Mouse (Mus musculus): ENCODE results near the gene Ttc24. TPM values are rescaled to one million over a fixed set of nuclear protein-coding genes. Genes with fewer than 3 reads are reported as not detected.

Gene Ttc24
- not detected for total RNA-seq (2021)
- long read RNA-seq, experiment 1 = 0 reads
- long read RNA-seq, experiment 2 = 0 reads

DNA sequence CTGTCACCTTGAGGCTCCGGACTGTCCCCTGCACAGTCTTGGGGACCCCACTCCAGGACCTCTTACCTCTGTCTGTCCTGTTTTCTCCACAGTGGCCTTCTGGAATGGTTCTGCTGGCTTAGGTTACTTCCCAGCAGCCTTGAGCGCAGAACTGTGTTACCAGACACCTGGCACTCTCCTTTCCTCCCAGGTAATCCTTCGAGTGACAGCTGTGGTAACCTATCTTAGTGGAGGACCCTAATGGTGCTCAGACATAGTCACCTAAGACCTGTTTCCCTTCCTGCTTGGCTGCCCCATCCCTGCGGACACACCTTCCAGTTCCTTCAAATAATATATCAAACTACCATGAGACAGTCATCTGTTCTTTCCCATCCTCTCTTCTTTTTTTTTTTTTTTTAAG, at the start of gene Ttc24:
Gene Ttc24, minus strand, starts transcription at position 101 of the 400 bp plus-strand sequence.
- TF ChIP-seq CTCF (conservative IDR thresholded peaks at IDR 0.05) = no peak
- Histone ChIP-seq H3K4me3 (no peak within 1 kb of the TSS), H3K27ac (no peak within 1 kb of the TSS)
- no peak for DNase-seq (ENCODE audit: low spot score in 2 of 2)

DNA sequence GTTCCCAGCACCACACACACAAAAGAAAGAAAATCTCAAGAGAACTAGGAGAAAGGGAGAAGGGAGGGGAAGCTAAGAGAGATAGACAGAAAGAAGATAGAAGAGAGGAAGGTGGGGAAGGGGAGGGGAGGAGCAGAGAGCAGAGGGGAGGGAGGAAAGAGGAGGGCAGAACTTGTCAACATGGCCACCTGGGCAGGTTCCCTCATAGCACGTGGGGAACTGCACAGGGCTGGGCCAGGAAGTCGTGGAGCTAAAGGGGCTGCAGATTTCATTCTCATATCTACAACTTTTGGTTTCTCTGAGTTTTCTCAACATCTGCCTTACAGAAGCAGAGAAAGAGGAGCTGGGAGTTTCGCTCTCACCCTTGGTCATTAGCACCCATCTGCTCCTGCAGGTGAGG, 49.5 kb upstream of the Ttc24 start:
- DNase-seq (ENCODE audit: low spot score in 2 of 2) = no peak
- no peak for TF ChIP-seq CTCF (conservative IDR thresholded peaks at IDR 0.05)

DNA sequence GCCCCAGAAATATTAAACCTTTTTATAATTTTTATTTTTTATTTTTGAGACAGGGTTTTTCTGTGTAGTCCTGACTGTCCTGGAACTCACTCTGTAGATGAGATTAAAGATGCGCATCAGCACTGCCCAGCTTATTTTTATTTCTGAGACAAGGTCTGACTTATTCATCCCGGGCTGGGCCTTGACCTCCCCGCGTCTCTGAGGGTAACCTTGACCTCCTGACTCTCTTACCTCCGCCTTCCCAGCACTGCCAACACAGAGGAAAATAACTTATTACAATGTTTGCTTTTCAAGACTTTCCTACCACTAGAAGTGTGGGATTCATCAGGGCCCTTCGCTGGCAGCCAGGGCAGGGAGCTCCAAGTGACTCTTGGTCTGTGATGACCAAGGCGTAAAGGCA, 48.1 kb upstream of the Ttc24 start:
- no peak for DNase-seq (ENCODE audit: low spot score in 2 of 2)
- no peak for TF ChIP-seq CTCF (conservative IDR thresholded peaks at IDR 0.05)
- Histone ChIP-seq H3K4me3 (no peak overlapping the region), H3K27ac (no peak overlapping the region)

More for the DNA sequence above, 49.5 kb upstream of the Ttc24 start:
- Histone ChIP-seq H3K27ac (no peak overlapping the region), H3K4me3 (no peak overlapping the region)

DNA sequence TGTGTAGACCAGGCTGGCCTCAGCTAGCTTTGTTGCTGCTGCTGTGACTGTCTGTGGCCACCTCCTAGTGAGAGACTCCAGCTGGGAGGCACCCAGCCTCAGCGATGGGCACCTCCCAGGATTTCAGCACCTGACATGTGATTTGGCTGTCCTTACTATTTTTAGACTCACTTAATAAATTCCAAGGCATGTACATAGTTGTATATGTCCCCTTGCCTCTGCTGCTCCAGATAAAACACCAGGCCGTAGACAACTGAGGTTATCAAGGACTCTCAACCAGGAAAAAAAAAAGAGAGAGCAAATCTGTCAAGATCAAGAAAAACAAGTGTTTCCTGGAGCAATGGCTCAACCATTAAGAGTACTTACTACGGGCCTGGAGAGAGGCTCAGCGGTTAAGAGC, 47.1 kb upstream of the Ttc24 start:
- Histone ChIP-seq H3K27ac (no peak overlapping the region), H3K4me3 (no peak overlapping the region)
- no peak for DNase-seq (ENCODE audit: low spot score in 2 of 2)
- no peak for TF ChIP-seq CTCF (conservative IDR thresholded peaks at IDR 0.05)

DNA sequence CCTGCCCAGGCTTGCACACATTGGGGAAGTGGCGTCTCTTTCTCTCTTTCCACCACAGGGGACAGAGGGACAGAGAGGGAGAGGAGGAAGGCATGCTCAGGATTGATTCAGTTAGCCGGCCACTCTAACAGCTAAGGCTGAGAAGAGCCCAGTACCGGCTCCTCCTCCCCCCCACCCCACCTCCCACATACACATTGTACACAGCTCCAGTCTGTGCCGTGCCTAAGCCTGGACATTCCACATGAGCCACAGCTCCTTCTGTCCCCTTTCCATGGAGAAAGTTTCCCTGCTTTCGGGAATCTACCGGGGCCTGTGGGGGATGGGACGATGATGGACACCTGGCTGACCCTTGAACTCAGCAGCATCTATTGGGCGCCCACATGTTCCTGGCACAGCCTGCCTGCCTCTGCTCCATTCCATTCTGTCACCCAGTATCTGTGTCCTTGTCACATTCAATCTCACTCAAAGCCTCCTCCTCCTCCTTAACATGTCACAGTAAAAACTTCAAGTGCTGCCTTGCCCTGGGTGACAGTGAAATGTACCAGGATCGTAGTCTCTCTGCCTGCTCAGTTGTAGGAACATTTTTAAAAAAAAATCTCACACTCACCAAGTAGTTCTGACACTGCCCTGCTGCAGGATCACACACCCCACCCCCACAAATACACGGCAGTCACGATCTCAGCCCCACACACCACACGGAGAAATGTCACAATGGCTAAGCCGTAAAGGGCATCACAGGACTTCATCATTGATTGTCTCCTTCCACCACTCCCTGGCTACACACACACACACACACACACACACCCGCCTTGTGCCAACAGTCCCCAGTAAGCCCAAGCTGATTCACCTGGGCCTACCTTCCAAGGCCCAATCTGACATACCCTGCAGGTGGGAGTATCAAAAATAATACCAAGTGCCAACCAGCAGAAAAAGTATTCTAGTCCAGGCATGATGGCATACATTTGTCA, 43.3 kb upstream of the Ttc24 start:
- no peak for DNase-seq (ENCODE audit: low spot score in 2 of 2)
- Histone ChIP-seq H3K4me3 (no peak overlapping the region), H3K27ac (no peak overlapping the region)
- no peak for TF ChIP-seq CTCF (conservative IDR thresholded peaks at IDR 0.05)

DNA sequence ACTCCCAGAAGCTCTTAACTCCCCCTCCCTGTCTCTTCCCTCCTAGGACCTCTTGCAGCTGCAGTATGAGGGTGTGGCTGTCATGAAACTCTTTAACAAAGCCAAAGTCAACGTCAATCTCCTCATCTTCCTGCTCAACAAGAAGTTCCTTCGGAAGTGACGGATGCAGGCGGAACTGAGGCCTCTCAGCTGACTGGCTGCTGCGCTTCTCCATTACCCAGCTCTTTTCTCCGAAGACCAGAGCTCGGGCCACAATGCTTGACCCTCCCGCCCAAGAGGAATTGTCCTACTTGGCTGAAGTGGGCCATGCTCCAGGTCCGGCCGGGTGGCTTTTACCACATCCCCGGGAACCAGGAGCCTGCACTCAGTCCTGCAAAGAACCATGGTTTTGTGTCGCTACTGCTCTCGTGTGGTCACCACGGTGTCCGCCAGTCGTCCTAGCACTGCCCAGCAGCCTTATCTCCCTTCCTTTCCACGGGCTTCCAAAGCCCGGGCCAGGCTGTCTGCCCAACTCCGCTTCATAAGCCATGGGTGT, 42.1 kb upstream of the Ttc24 start:
- Histone ChIP-seq H3K27ac (no peak overlapping the region), H3K4me3 (no peak overlapping the region)
- DNase-seq (ENCODE audit: low spot score in 2 of 2) = no peak
- no peak for TF ChIP-seq CTCF (conservative IDR thresholded peaks at IDR 0.05)

DNA sequence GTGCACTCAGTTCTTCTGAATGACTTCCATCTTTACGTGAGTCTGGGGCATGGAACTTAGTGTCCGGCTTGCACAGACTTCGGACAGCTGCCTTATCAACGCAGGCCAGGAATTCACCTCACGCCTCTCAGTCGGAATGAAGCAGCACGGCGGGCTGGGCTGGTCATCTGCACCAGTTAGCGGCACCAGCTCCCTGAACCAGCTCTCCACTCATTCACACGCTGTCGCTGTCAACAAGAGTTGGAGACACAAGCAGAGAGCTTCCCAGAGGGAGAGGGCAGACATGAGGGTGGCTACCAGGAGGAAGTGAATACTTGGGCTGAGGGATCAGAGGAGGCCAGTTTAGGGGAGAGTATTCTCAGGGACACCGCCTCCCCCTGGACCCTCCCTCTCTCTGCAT, 36.3 kb upstream of the Ttc24 start:
- H3K4me3 ChIP-seq = no peak overlapping the region
- H3K27ac ChIP-seq = no peak overlapping the region
- no peak for DNase-seq (ENCODE audit: low spot score in 2 of 2)
- no peak for TF ChIP-seq CTCF (conservative IDR thresholded peaks at IDR 0.05)

DNA sequence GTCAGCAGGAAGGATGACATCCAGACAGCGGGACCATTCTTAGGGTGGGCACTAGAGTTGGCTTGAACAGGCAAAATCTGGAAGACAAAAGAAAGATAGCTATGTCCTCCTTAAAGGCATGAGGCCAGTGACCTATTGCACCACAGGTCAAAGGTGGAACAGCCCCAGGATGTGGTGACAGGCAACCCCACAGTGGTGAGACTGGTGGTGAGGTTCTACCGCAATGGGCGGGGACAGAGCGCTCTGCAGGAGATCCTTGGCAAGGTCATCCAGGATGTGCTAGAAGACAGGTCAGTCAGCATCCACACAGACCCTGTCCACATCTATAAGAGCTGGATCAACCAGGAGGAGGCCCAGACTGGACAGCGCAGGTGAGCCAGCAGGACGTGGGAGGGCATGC, 31.0 kb upstream of the Ttc24 start:
- no peak overlapping the region for H3K4me3 ChIP-seq
- no peak for DNase-seq (ENCODE audit: low spot score in 2 of 2)
- no peak for TF ChIP-seq CTCF (conservative IDR thresholded peaks at IDR 0.05)
- H3K27ac ChIP-seq = no peak overlapping the region

DNA sequence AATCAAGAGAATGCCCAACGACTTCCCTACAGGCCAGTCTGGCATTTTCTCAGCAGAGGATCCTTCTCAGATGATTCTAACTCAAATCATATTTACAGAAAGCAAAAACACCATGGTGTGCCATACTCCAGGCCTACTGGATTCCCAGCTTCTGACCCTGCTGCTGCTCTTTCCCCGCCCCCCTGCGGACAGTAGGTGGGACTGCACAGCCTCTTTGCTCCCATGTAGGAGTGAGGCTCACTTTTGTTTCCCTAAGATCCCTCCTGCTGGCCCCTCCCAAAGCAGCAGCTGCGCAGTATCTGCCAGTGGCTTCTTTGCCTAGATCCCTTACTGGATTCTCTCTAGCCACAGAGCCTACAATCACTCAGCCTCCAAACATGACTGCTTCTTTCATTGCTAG, 28.0 kb upstream of the Ttc24 start:
- no peak for DNase-seq (ENCODE audit: low spot score in 2 of 2)
- TF ChIP-seq CTCF (conservative IDR thresholded peaks at IDR 0.05) = no peak
- Histone ChIP-seq H3K4me3 (no peak overlapping the region), H3K27ac (no peak overlapping the region)

DNA sequence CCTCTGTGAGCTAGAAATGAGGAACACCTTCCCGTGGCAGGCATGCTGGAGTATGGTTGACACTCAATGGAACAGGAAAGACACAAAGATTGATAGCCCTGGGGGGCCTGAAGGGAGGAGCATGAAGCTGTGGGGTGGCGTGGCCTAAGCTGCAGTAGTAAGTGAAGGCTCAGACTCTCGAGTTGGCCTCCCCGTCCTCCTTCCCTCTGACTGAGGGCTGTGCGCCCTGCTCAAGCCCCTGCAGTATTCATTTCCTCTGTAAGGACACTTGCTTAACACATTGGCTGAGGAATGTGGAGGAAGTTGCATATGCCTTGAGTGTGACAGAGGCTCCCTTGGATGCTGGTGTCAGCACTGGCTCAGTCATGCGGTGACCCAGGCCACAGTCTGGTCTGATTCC, 24.5 kb upstream of the Ttc24 start:
- TF ChIP-seq CTCF (conservative IDR thresholded peaks at IDR 0.05) = no peak
- DNase-seq (ENCODE audit: low spot score in 2 of 2) = no peak
- H3K4me3 ChIP-seq = no peak overlapping the region
- no peak overlapping the region for H3K27ac ChIP-seq

DNA sequence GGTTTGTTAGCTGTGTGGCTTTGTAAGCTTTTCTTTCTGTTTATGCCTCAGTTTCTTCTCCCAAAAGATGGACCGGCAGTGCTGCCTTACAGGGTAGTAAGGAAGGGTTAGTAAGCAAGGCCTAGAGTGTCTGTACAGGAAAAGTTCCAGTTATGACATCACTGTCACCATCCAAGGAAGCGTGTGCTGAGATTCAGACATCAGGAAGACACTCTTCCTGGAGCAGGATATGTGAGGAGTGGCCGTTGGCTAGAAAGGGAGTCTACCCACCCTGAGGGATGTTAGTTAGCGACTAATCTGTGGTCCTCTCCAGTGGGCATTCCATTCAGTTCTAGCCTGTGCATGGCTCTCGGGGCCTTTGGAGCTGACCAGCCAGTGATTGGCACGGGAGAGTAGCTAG, 24.1 kb upstream of the Ttc24 start:
- TF ChIP-seq CTCF (conservative IDR thresholded peaks at IDR 0.05) = no peak
- no peak overlapping the region for H3K27ac ChIP-seq
- no peak for DNase-seq (ENCODE audit: low spot score in 2 of 2)
- H3K4me3 ChIP-seq = no peak overlapping the region

DNA sequence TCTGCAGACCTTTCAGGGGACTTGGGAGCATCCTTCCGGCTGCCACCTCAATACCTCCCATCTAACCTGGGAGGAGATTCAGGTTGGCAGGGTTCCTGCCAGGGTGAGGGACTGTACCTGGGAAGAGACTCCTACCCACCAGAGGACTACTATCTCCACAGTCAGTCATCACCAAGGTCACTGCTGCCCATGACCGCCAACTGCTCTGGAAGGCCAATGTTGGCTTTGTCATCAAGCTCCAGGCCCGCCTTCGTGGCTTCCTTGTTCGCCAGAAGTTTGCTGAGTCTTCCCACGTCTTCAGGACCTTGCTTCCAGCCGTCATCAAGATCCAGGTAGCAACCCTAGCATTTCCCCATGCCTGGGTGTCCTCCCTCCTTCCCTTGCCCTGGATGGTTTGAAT, 23.6 kb upstream of the Ttc24 start:
- Histone ChIP-seq H3K4me3 (no peak overlapping the region), H3K27ac (no peak overlapping the region)
- TF ChIP-seq CTCF (conservative IDR thresholded peaks at IDR 0.05) = no peak
- no peak for DNase-seq (ENCODE audit: low spot score in 2 of 2)

DNA sequence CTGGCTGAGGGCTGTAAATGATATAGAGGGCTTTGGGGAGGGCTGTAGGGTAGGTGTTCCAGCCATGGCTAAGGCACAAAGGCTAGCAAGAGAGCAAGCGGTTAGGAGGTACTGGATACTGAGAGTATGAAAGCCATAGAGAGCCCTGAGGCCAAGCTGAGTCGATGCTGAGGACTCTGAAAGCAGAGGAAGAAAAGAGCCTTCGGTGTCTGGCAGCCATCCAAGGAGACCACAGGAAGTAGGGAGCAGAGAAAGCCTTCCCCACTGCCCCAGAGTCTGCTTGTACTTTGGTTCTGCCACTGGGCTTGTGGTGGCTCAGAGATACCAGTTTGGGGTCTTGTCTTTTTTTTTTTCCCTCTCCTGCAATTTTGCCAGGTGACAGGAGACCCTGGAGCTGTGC, 22.1 kb upstream of the Ttc24 start:
- Histone ChIP-seq H3K27ac (no peak overlapping the region), H3K4me3 (no peak overlapping the region)
- no peak for TF ChIP-seq CTCF (conservative IDR thresholded peaks at IDR 0.05)
- no peak for DNase-seq (ENCODE audit: low spot score in 2 of 2)

DNA sequence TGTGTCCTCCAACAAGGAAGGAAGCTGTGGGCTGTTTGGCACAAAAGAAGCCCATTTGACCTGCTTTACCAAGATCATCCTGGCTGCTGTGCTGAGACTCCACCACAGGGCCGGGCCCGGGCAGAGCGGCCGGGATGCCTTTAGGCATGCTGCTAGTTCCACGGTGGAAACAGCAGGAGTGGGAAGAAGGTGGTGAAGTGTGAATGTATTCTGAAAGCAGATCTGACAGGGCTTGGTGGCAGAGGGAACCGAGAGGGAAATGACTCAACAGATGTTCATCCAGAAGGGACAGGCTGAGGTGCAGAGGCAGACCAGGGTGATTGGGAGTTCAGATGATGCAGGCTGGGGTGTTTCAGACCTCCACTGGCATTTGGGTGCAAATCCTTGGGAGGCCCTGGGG, 19.6 kb upstream of the Ttc24 start:
- Histone ChIP-seq H3K4me3 (no peak overlapping the region), H3K27ac (no peak overlapping the region)
- no peak for DNase-seq (ENCODE audit: low spot score in 2 of 2)
- TF ChIP-seq CTCF (conservative IDR thresholded peaks at IDR 0.05) = no peak

Data from layer of hippocampus, adult 2 months (tissue).